Mouse (Mus musculus): Measurements from ENCODE around the gene Carmil1.

DNA sequence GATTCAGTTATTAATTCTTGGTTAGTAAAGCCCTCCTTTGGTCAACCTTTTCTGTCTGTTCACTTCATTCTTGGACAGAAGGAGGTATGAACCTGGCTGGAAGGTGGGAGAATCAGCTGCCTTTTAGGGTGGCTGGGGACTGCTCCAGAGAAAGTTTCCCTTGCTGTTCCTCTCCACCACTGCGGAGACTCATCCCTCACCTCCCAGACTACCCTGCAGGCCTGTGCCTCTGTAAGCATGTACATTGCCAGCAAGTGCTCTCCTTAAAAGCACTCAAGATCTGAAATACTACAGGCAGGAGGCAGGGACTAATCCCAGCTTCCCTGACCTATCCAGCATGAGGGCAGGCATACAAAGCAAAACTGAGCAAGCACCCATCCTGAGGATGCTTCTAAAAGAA lies 117.2 kb downstream of the Carmil1 start:
- no peak for TF ChIP-seq CTCF (IDR thresholded peaks at IDR 0.05; ENCODE audit: control insufficient read depth, insufficient read depth, insufficient read length)
- TF ChIP-seq USF1 (IDR thresholded peaks at IDR 0.05; ENCODE audit: low read depth), result no peak
- no peak for TF ChIP-seq FOSL1 (IDR thresholded peaks at IDR 0.05; ENCODE audit: insufficient read depth, low read length, poor library complexity, severe bottlenecking)
- TF ChIP-seq MAX (IDR thresholded peaks at IDR 0.05), result no peak
- TF ChIP-seq MYOG (IDR thresholded peaks at IDR 0.05; ENCODE audit: control insufficient read depth, extremely low read depth, insufficient read length), result no peak
- no peak for TF ChIP-seq CEBPB (IDR thresholded peaks at IDR 0.05; ENCODE audit: low read depth)
